Mouse (Mus musculus): ENCODE results near the gene 1110008L16Rik.
"Not testable (repeated sequence)": the region's sequence is repeated elsewhere in the genome, so short reads cannot be mapped to it uniquely, and the experiment has no call there.

Gene 1110008L16Rik

GRCm38 (mm10) chr12:55387788-55388465 lies 88.5 kb downstream of the 1110008L16Rik start:
- in situ Hi-C loops (cut with MboI; ENCODE audit: unreplicated experiment in 2 of 2): loop anchor here in 1 of 2 experiments (5.0 kb wide), 1 partner anchor 104 kb away; the partner anchor contains the start of gene Nfkbia

- in situ Hi-C loops (cut with MboI; ENCODE audit: unreplicated experiment in 2 of 2): loop anchor here in 1 of 2 experiments (5.0 kb wide), 1 partner anchor 104 kb away; the partner anchor contains the start of gene Nfkbia
These were observed 89.1 kb downstream of the 1110008L16Rik start for GRCm38 (mm10) chr12:55388478-55388877.

GRCm38 (mm10) chr12:55389132-55390081 lies 90.0 kb downstream of the 1110008L16Rik start:
- in situ Hi-C loops (cut with MboI; ENCODE audit: unreplicated experiment in 2 of 2): loop anchor here in 1 of 2 experiments (5.0 kb wide), 1 partner anchor 103 kb away; the partner anchor contains the start of gene Nfkbia

GRCm38 (mm10) chr12:55392120-55392519 lies 92.7 kb downstream of the 1110008L16Rik start:
- in situ Hi-C loops (cut with MboI; ENCODE audit: unreplicated experiment in 2 of 2): no loop called here

- in situ Hi-C loops (cut with MboI; ENCODE audit: unreplicated experiment in 2 of 2): no loop called here
These were observed 93.6 kb downstream of the 1110008L16Rik start for GRCm38 (mm10) chr12:55392733-55393577.

- in situ Hi-C loops (cut with MboI; ENCODE audit: unreplicated experiment in 2 of 2): not testable (repeated sequence)
These were observed 96.2 kb downstream of the 1110008L16Rik start for GRCm38 (mm10) chr12:55395601-55396000.

- in situ Hi-C loops (cut with MboI; ENCODE audit: unreplicated experiment in 2 of 2): no loop called here
These were observed 97.2 kb downstream of the 1110008L16Rik start for GRCm38 (mm10) chr12:55396536-55396935.

- in situ Hi-C loops (cut with MboI; ENCODE audit: unreplicated experiment in 2 of 2): no loop called here
These were observed 98.3 kb downstream of the 1110008L16Rik start for GRCm38 (mm10) chr12:55397544-55398239.

GRCm38 (mm10) chr12:55398240-55399127 lies 99.1 kb downstream of the 1110008L16Rik start:
- in situ Hi-C loops (cut with MboI; ENCODE audit: unreplicated experiment in 2 of 2): no loop called here

GRCm38 (mm10) chr12:55399128-55399677 lies 99.8 kb downstream of the 1110008L16Rik start:
- in situ Hi-C loops (cut with MboI; ENCODE audit: unreplicated experiment in 2 of 2): no loop called here

- in situ Hi-C loops (cut with MboI; ENCODE audit: unreplicated experiment in 2 of 2): no loop called here
These were observed 108.5 kb downstream of the 1110008L16Rik start for GRCm38 (mm10) chr12:55407888-55408287.

- in situ Hi-C loops (cut with MboI; ENCODE audit: unreplicated experiment in 2 of 2): no loop called here
These were observed 115.9 kb downstream of the 1110008L16Rik start for GRCm38 (mm10) chr12:55415255-55415654.

GRCm38 (mm10) chr12:55415762-55416161 lies 116.4 kb downstream of the 1110008L16Rik start:
- in situ Hi-C loops (cut with MboI; ENCODE audit: unreplicated experiment in 2 of 2): no loop called here

- in situ Hi-C loops (cut with MboI; ENCODE audit: unreplicated experiment in 2 of 2): no loop called here
These were observed 120.8 kb downstream of the 1110008L16Rik start for GRCm38 (mm10) chr12:55420220-55420619.

- in situ Hi-C loops (cut with MboI; ENCODE audit: unreplicated experiment in 2 of 2): no loop called here
These were observed 122.7 kb downstream of the 1110008L16Rik start for GRCm38 (mm10) chr12:55422057-55422456.

GRCm38 (mm10) chr12:55426300-55426699 lies 126.9 kb downstream of the 1110008L16Rik start:
- in situ Hi-C loops (cut with MboI; ENCODE audit: unreplicated experiment in 2 of 2): no loop called here

GRCm38 (mm10) chr12:55429201-55429600 lies 129.8 kb downstream of the 1110008L16Rik start:
- in situ Hi-C loops (cut with MboI; ENCODE audit: unreplicated experiment in 2 of 2): no loop called here

GRCm38 (mm10) chr12:55429956-55430355 lies 130.6 kb downstream of the 1110008L16Rik start:
- in situ Hi-C loops (cut with MboI; ENCODE audit: unreplicated experiment in 2 of 2): loop anchor here in 1 of 2 experiments (10.0 kb wide), 1 partner anchor 55 kb away; no protein-coding TSS in a partner anchor
